Mouse (Mus musculus): ENCODE measurements around the gene Lamp1.

Gene Lamp1

DNA sequence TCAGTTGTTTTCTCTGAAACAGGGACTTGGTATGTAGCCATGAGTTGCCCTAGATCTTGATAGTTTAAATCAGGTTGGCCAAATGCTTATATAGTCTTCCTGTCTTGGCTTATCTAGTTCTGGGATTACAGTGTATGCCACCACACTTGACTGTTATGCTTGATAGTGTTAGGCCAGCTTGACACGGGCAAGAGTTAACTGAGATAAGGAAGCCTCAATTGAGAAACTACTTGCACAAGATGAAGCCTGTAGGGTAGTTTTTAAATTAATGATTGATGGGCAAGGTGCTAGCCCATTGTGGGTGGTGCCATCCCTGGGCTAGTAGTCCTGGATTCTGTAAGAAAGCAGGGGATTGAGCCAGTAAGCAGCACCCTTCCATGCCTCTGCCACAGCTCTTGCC lies 4.6 kb downstream of the Lamp1 start:
- no peak for DNase-seq (ENCODE audit: low spot score)

DNA sequence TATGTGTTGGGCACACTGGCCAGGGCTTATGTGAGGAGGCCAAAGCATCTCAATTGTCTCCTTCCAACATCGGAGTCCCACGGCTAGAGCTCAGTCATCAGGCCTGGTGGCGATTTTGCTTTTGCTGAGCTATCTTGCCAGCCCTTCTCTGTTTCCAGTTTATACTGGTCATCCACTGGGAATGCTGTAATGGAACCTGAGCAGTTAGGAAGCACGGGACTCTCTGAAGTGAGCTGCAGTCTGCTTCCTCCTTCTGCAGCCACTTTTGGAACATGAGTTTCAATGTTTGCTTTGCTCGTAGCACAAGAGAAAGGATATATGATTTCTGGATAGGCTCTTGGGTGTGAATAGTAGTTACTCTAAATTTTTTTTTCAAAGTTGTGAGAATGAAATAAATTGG lies 5.4 kb downstream of the Lamp1 start:
- DNase-seq (ENCODE audit: low spot score): no peak

DNA sequence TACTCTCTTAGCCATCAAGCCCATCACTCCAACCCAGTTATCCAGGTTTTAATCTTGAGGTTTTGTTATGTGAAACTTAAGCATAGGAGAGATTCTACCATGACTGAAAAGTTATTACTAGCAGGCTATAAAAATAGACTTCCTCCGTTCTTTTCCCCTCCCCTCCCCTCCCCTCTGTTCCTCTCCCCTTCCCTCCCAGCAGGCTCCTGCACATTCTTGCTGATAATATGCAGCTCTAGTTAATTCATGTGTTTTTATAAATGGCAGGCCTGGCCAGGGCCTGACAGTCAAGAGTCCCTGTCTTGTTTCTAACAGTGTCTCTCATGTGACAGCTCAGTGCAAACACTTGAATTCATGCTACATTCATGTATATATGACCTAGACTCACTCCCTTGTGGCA lies 11.5 kb downstream of the Lamp1 start:
- no peak for DNase-seq (ENCODE audit: low spot score)

DNA sequence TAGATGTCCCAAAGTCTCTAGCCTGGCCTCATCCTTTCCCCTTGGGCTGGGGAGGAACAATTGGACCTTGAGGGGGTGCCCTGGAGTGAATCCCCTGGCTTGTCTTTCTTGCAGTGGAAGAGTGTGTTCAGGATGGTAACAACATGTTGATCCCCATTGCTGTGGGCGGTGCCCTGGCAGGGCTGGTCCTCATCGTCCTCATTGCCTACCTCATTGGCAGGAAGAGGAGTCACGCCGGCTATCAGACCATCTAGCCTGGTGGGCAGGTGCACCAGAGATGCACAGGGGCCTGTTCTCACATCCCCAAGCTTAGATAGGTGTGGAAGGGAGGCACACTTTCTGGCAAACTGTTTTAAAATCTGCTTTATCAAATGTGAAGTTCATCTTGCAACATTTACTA lies 15.3 kb downstream of the Lamp1 start:
- DNase-seq (ENCODE audit: low spot score): no peak

DNA sequence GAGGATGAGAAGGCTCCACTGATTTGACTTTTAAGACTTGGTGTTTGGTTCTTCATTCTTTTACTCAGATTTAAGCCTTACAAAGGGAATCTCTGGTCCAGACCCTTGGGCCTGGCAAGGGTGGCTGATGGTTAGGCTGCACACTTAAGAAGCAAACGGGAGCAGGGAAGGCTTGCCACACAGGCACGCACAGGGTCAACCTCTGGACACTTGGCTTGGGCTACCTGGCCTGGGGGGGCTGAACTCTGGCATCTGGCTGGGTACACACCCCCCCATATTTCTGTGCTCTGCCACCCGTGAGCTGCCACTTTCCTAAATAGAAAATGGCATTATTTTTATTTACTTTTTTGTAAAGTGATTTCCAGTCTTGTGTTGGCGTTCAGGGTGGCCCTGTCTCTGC lies 15.8 kb downstream of the Lamp1 start:
- no peak for DNase-seq (ENCODE audit: low spot score)

DNA sequence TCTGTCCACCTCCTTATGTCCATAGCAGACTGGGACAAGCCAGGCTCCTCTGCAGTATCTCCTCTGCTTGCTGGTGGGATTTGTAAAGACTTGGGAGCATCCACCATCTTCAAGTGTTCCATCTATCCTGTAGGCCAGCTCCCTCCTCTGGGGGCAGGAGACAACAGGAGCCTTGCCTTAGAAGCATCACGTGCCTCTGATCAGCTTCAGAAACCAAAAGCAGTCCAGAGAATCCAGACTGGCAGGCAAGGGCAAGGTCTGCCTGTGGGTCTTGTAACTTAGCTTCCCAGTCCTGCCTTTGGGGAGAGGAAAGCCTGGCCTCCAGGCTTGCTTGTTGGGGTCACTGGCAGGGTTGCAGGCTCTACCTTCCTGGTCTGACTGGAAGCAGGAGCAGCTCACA lies 16.7 kb downstream of the Lamp1 start:
- no peak for DNase-seq (ENCODE audit: low spot score)

DNA sequence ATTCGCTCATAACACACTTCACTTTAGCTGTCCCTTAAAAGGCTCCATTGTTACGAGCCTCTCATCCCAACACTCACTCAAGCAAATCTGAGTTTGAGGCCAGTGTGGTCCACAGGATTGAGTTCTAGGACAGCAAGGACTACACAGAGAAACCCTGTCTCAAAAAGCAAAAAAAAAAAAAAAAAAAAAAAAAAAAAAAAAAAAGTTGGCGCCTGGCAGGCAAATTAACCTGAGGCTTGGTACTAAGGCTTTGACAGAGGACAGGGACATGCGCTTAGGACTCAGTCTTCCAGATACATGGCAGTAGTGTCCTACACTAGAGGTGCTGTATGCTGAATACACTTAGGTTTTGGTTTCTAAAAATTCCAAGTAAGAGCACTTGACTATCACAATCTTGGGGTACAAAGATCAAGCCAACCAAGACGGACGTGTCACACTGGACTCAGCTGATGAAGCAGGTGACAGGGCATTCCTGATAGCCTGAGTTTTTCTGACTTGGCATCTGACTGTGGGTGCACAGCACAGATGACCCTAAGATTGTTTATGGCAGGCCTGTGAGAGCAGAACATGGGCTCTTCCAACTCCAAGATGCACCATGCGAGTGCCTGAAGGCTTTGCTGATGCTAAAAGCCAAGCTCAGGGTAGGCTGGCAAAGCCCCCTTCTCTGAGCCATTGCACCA lies 18.4 kb downstream of the Lamp1 start:
- DNase-seq (ENCODE audit: low spot score): no peak

DNA sequence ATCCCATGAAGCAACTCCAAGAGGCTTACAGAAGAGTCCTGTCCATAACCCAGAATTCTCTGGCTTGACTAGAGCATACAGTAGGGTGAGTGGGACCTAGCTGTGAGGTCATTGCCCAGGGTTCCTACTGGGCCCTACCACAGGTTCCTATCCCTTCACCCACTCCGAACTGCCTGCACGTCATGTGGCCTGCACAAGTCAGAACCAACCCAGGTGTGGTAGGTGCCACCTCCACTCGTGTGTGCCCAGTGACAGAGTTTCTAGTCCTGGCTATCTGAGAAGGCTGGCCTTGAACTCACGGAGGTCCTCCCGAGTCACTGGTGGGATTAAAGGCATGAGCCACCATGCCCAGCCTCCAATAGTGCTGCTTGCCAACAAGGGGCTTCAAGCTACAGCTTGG lies 19.2 kb downstream of the Lamp1 start:
- DNase-seq (ENCODE audit: low spot score): no peak

DNA sequence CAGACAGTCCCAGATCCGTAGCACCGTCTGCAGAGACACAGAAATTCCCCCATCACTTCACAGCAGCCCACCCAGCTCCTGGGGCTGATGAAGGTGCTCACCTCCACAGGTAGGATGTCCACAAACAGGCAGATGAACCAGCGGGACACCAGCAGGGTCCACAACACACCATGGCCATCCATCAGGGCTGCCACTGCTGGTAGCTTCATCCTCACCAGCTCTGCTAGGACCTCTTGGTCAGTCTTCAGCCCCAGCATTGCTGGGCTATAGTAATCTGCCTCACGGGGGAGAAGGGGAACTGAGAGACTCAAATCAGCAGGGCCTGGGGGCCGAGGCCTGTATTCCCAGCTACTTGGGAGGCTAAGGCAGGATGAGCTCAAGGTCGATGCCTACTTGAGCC lies 20.5 kb downstream of the Lamp1 start:
- DNase-seq (ENCODE audit: low spot score): no peak

DNA sequence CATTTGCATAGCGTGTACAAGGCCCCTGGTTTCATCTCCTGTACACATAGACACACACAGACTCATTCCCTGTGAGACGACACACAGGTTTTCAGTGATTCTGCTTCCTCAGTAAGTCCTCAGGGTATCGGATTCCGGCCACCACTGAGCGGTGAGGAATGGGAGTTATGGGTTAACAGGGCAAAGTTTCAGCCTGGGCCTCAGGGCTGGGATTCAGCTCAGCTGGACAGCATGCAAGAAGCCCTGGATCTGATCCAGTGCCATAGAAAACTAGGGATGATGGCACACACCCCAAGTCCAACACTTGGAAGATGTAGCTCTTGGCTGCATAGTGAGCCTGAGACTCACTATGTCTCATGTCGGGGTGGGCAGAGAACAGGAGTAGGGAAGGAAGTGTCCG lies 21.0 kb downstream of the Lamp1 start:
- no peak for DNase-seq (ENCODE audit: low spot score)

DNA sequence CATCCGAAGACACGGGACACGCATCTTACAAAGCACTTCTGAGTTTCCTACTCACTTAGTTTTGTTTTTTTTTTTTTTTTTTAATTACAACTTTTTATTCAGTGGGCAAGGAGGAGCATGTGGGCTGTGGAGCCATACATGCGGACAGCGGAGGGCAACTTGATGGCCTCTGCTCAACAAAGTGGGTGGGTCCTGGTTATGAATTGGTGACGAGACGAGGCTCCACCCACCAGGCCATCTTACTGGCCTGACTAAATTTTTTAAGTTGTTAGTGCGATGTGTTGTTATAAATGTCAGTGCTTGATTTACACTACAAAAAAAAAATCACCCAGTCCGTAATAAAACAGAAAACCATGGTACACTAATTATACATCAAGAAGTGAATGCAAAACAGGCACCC lies 21.4 kb downstream of the Lamp1 start:
- DNase-seq (ENCODE audit: low spot score): no peak

DNA sequence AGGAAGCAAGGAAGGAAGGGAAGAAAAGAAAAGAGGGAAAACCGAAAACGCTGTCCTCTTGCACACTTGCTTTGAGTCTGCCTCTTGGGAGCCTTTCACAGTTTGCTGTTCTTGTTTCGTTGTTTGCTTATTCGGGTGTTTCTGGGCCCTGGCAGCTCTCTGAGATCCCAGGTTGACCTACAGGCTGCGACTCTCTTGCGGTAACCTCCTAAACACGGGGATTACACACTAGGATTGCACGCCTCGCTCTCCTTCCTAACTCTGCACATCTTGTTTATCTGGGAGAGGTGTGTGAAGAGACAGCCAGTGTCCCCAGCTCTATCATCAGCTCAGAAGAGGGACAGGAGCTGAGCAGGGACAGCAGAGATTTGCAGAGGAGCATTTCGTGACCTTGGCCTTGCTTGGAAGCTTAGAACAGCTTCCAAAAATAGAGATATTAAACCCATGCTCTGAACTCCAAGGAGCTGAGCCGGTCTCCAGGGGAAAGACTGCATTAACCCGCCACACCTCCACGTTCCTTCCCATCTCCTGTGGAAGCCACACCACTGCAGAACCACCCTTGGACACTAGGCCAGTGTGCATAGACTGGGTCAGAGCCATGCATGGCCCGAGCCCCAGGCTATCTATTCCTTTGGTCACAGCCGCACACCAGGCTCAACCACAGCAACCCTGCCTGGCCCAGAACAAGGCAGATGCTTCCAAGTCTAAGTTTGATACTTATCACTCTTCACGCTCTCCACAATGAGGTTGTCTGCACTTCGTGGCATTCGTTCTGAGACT lies 22.1 kb downstream of the Lamp1 start:
- DNase-seq (ENCODE audit: low spot score): no peak

DNA sequence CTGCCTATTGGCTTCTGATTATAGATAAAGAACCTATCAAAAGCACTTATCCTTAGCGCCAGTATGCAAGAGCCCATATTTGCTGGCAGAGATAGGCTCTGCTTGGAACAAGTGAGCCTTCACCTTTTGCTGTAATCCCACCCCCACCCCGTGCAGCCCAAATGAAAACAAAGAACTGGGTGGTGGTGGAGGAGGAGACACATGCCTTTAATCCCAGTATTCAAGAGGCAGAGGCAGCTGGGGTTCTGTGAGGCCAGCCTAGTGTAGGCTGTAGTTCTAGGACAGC lies 22.7 kb downstream of the Lamp1 start:
- no peak for DNase-seq (ENCODE audit: low spot score)

DNA sequence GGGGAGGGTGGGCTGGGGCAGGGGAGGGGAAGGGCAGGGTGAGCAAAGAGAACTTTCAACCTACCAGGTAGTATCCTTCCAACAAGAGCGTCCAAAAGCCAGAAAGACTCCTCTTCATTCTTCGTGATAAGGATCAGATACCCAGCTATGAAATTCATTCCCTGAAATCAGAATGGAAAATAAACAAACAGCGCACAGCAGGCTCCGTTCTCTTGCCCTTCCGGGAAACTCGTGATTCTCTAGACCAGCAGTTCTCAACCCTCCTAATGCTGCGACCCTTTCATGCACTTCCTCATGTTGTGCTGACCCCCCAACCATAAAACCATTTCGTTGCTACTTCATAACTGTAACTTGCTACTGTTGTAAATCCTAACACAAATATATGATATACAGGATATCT lies 27.9 kb downstream of the Lamp1 start:
- no peak for DNase-seq (ENCODE audit: low spot score)

DNA sequence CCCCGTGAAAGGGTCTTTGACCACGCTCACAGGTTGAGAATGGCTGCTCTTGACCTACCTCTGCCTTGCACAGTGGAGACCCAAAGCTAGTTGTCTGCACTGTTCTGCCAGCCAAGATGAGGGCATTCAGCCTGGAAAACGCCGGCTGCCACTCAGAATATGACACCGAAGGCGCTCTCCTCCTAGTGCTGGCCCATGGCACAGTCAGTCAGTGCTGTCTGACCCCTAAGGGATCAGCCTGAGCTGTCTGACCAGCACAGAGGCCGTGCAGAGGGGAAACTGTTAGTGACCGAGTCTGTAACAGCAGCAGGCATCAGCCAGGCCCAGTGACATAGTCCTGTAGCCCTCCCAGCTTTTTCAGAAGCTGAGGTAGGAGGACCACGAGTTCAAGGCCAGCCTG lies 28.3 kb downstream of the Lamp1 start:
- DNase-seq (ENCODE audit: low spot score): no peak

DNA sequence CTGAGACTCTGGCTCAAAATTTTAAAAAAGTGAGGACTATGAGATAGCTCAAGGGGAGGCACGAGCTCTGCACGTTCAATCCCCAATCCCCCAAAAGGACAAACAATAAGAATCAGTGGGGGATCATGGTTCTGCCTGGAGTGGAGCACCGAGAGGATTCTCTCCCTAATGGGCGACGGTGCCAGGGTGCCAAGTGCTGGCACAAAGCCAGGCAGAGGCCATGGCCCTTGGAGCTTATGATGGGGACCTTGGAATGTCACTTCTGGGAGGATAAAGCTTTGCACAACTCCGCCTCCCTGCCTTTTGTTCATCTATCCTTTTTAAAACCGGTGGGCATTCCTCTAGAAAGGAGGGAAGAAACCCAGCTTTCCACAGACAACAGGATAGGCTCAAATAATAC lies 28.7 kb downstream of the Lamp1 start:
- DNase-seq (ENCODE audit: low spot score): no peak

DNA sequence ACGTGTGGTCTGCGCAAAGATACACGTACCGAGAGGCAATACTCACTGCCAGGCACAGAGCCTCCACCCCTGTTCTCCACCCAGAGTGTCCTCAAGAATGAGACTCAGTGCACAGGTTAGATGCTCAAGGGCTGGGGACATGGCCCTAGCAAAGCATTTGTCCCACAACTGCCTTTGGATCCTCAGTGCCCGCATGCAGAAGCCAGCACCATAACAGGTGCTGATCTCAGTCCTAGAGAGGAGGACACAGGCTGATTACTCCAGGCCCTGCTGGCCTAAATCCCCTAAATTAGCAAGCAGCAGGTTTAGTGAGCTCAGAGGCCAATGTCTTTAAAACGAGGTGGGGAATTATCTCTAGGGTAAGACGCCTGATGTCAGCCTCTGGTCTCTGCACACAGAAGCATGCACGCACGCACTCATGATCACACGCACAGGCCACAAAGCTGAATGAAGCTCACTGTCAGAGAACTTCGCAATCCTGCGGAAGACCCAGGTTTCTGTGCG lies 29.1 kb downstream of the Lamp1 start:
- DNase-seq (ENCODE audit: low spot score): no peak

DNA sequence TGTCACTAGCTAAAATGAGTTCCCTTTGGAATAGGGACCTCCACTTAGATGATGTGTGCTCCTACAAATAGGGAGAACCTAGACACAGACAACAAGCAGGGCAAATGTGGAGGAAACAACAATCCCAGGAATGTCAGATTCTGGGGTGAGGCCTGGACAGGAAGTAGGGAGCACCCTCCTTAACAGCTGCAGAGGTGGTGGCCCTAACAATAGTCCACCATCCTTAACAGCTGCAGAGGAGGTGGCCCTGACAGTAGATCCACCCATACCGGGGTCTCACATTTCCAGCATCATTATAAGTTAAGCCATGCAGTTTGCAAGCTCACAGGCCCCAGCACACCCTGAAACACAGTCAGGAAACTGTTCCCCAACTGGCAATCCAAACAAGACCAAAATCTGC lies 29.9 kb downstream of the Lamp1 start:
- no peak for DNase-seq (ENCODE audit: low spot score)

DNA sequence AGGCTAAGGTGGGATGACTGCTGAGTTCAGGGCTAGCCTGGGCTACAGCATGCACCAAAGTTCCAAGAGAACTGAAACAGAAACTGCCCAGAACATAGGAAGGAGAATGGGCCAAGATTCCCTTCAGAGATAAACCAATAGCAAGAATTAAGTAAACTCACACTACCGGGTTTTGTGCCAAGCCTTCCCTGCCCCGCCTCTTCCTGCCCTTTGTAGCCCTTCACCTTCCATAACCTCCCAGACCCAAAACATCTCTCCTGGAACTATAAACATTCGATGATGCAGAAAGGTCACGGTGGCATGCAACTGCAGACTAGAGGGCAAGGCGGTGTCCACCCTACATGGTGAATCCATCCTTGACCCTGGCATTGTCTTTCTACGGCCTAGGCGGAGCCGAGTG lies 31.3 kb downstream of the Lamp1 start:
- DNase-seq (ENCODE audit: low spot score): no peak

DNA sequence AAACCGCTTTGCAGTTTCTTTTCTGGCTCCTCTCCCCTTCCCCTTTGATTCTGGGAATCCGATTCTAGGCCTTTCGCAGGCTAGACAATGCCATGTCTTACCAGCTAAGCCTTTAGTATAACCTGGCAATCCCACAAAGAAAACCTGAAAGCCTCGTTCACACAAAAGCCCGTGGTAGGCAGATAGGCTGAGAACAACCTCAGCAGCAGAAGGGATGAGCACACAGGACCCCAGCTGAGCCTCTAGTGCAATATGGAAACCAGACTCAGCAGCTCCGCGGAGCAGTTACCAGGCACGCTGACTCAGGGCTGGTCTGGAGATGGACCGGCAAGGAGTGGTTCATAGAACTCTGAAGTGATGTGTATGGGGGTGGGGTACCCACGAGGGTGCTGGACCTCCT lies 35.9 kb downstream of the Lamp1 start:
- DNase-seq (ENCODE audit: low spot score): no peak

DNA sequence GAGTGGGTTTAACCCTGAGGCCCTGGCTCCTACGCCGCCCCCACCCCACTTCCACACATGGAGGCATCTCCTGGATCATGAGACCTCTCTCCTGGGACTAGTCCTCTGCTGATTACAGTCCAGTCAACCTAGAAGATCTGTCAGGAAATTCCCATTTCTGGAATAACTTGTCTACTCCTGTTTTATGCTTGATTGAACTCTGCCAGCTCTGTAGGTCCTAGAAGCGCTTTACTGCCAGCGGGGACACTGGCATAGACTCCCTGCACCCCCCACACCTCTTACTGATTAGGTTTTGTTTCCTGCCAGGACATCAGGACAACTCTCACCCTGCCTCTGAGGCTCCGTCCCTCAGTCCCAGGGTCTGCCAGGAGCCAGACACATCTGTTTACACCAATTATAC lies 38.5 kb downstream of the Lamp1 start:
- no peak for DNase-seq (ENCODE audit: low spot score)

DNA sequence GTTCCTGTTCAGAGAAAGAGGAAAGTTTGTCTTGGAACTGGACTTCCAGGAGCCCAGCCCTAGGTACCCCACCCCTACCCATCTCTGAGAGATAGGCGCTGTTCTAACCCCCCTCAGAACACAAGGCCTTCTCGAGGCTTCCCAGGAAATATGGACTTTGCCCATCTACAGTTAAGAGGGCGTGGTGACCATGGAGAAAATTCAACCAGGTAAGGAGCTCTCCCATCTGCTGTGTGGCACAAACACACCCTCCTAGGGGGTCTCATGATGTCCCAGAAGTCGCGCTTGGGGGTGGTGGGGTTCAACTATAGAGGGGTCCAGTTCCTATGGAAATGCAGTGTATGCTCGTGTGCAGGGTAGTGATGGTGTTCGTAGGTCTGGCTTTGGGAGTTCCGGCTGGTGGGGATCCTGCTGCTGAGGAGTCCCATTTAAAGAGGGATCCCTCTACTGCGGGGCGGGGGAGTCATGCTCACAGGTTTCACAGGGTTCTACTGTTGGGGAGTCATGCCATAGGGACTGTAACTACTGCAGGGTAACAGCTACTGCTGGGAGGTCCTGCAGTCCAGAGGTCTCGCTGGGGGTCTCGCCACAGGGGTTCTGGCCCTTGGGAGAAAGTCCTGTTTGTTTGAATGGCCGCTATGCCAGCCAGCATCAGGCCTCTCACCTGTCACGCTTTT lies 40.6 kb downstream of the Lamp1 start:
- no peak for DNase-seq (ENCODE audit: low spot score)

DNA sequence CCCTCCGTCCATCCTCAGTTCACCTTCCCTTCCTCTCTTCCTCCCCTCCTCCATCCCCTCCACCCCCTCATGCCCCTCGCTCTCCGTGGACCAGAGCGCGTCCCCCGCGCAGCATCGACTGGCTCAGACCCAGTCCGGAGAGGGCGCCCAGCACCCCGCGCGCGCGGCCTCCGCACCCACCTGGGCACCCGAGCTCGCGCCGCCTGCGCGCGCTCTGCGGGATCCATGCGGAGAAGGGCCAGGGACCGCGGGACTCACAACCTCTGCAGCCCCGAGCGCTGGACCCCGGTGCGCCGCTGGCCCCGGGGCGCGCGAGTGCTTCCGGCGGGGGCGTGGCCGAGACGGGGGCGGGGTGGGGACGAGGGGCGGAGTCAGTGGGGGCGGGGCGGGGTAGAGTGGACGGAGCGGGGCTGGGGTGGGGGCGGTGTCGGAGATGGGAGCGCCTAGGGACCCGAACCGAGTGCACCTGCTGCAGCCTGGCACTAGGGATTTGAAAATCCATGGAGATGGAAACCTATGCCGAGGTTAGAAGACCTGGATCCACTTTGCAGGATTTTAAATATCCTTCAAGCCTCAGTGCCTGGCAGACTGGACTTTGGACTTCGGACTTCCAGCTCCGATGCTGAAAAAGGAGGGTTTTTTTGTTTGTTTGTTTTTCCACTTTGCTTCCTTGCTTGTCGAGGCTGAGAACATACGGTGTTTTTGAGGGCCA lies 41.5 kb downstream of the Lamp1 start, which contains the start of gene Grtp1:
TSS of gene Grtp1 (minus strand) at position 320 of the 712 bp plus-strand sequence.
- DNase-seq (ENCODE audit: low spot score): no peak

All from urinary bladder, postnatal 10 days (tissue).